Mouse (Mus musculus) lung, embryonic 16.5 days (tissue): Measurements from ENCODE around the gene Cx3cr1. TPM values are rescaled to one million over a fixed set of nuclear protein-coding genes. Genes with fewer than 3 reads are reported as not detected.

ENCODE experiments used
- ATAC-seq: fragments of 200-750 bp; cut with Nextera tagmentation; 2 replicates; pipeline ENCODE4 v1.8.0; 2017; ENCODE audit warnings: low read depth, mild to moderate bottlenecking, moderate library complexity
- H3K27ac ChIP-seq: fragments of 300-500 bp; sonication (generic); 2 replicates; pipeline ENCODE4 v1.5.1; 2014; ENCODE audit warnings: mild to moderate bottlenecking, control low read depth, low read length
- H3K27me3 ChIP-seq: fragments of 300-500 bp; sonication (generic); 2 replicates; pipeline ENCODE4 v1.6.1; 2014; ENCODE audit warnings: low read depth, low read length, mixed read lengths; ENCODE audit not compliant: control insufficient read depth, insufficient read depth
- H3K36me3 ChIP-seq: fragments of 300-500 bp; sonication (generic); 2 replicates; pipeline ENCODE4 v1.6.1; 2014; ENCODE audit warnings: low read length; ENCODE audit not compliant: control insufficient read depth, insufficient read depth
- H3K4me1 ChIP-seq: fragments of 300-500 bp; sonication (generic); replicated peaks from 2 replicates; pipeline ENCODE4 v1.6.1; 2014; ENCODE audit warnings: low read length, mixed read lengths; ENCODE audit not compliant: control insufficient read depth, insufficient read depth
- H3K4me2 ChIP-seq: fragments of 300-500 bp; sonication (generic); 2 replicates; pipeline ENCODE4 v1.6.1; 2014; ENCODE audit warnings: low read depth, low read length, control low read depth
- H3K4me3 ChIP-seq: fragments of 300-500 bp; sonication (generic); 2 replicates; pipeline ENCODE4 v1.5.1; 2014; ENCODE audit warnings: mild to moderate bottlenecking, low read length, control low read depth
- H3K9ac ChIP-seq: fragments of 300-500 bp; sonication (generic); 2 replicates; pipeline ENCODE4 v1.6.1; 2014; ENCODE audit warnings: low read length, control low read depth
- H3K9me3 ChIP-seq: fragments of 300-500 bp; sonication (generic); 2 replicates; pipeline ENCODE4 v1.6.1; 2016; ENCODE audit warnings: low read length; ENCODE audit not compliant: control insufficient read depth
- WGBS: fragments of 180-500 bp; shearing (Covaris S2); extraction: QIAGEN DNeasy Blood & Tissue Kit; methylation state at CpG from one replicate; pipeline ENCODE4 v1.1.7; 2014; 5-methylcytosine and 5-hydroxymethylcytosine counted together
- polyA plus RNA-seq: library from polyadenylated mRNA; unstranded; fragments of >200 nt; fragmentation: Nextera tagmentation; extraction: Ambion mirVana; gene quantifications from 2 replicates; pipeline ENCODE4 v1.2.1, GENCODE M21; 2015

The Cx3cr1 gene
- polyA plus RNA-seq, 1 experiment from 2014 or later: 8.9 TPM

- Histone ChIP-seq H3K4me2 (no peak overlapping the region), H3K36me3 (no peaks in the 10 kb centered on the region), H3K4me3 (no peak overlapping the region), H3K9me3 (no peaks in the 10 kb centered on the region), H3K27ac (no peak overlapping the region), H3K9ac (no peak overlapping the region), H3K27me3 (no peaks in the 10 kb centered on the region), H3K4me1 (no peaks in the 10 kb centered on the region)
- WGBS: 52% methylated on average over 3 of the region's 3 CpGs
- no peak for ATAC-seq
Observed at GRCm38 (mm10) chr9:120049407-120049806, 20.3 kb downstream of the Cx3cr1 start.

- Histone ChIP-seq H3K36me3 (no peaks in the 10 kb centered on the region), H3K4me2 (no peak overlapping the region), H3K4me1 (no peaks in the 10 kb centered on the region), H3K27me3 (no peaks in the 10 kb centered on the region), H3K9ac (no peak overlapping the region), H3K27ac (no peak overlapping the region), H3K4me3 (no peak overlapping the region), H3K9me3 (no peaks in the 10 kb centered on the region)
- WGBS: 44% methylated on average over 6 of the region's 6 CpGs
- ATAC-seq: no peak
Observed at GRCm38 (mm10) chr9:120048495-120048894, 21.2 kb downstream of the Cx3cr1 start.

GRCm38 (mm10) chr9:120043115-120043514, 26.6 kb downstream of the Cx3cr1 start:
- Histone ChIP-seq H3K27me3 (no peaks in the 10 kb centered on the region), H3K4me2 (no peak overlapping the region), H3K36me3 (no peaks in the 10 kb centered on the region), H3K27ac (no peak overlapping the region), H3K4me1 (no peaks in the 10 kb centered on the region), H3K4me3 (no peak overlapping the region), H3K9me3 (no peaks in the 10 kb centered on the region), H3K9ac (no peak overlapping the region)
- no peak for ATAC-seq
- WGBS: 80% methylated on average over 7 of the region's 7 CpGs

GRCm38 (mm10) chr9:120037414-120037813, 32.3 kb downstream of the Cx3cr1 start:
- H3K36me3 ChIP-seq: no peaks in the 10 kb centered on the region
- H3K4me2 ChIP-seq: no peak overlapping the region
- WGBS: 72% methylated on average over 7 of the region's 7 CpGs
- H3K9me3 ChIP-seq: no peaks in the 10 kb centered on the region
- no peaks in the 10 kb centered on the region for H3K4me1 ChIP-seq
- no peak overlapping the region for H3K9ac ChIP-seq
- H3K4me3 ChIP-seq: no peak overlapping the region
- no peaks in the 10 kb centered on the region for H3K27me3 ChIP-seq
- ATAC-seq: no peak
- H3K27ac ChIP-seq: no peak overlapping the region

- no peak overlapping the region for H3K4me3 ChIP-seq
- H3K9ac ChIP-seq: no peak overlapping the region
- no peaks in the 10 kb centered on the region for H3K4me1 ChIP-seq
- H3K9me3 ChIP-seq: no peaks in the 10 kb centered on the region
- no peak for ATAC-seq
- no peaks in the 10 kb centered on the region for H3K36me3 ChIP-seq
- WGBS: 74% methylated on average over 8 of the region's 8 CpGs
- H3K4me2 ChIP-seq: no peak overlapping the region
- H3K27me3 ChIP-seq: no peaks in the 10 kb centered on the region
- no peak overlapping the region for H3K27ac ChIP-seq
Observed at GRCm38 (mm10) chr9:120034375-120034774, 35.3 kb downstream of the Cx3cr1 start.

- Histone ChIP-seq H3K27me3 (no peaks in the 10 kb centered on the region), H3K36me3 (no peaks in the 10 kb centered on the region), H3K9me3 (no peaks in the 10 kb centered on the region), H3K4me3 (no peak overlapping the region), H3K4me2 (no peak overlapping the region), H3K9ac (no peak overlapping the region), H3K27ac (no peak overlapping the region), H3K4me1 (no peaks in the 10 kb centered on the region)
- ATAC-seq: no peak
- WGBS: 60% methylated on average over 6 of the region's 6 CpGs
Observed at GRCm38 (mm10) chr9:120032710-120033109, 37.0 kb downstream of the Cx3cr1 start.

GRCm38 (mm10) chr9:120030421-120030820, 39.3 kb downstream of the Cx3cr1 start:
- ATAC-seq: no peak
- Histone ChIP-seq H3K4me3 (no peak overlapping the region), H3K27ac (no peak overlapping the region), H3K4me1 (no peaks in the 10 kb centered on the region), H3K9me3 (no peaks in the 10 kb centered on the region), H3K9ac (no peak overlapping the region), H3K27me3 (no peaks in the 10 kb centered on the region), H3K36me3 (no peaks in the 10 kb centered on the region), H3K4me2 (no peak overlapping the region)
- WGBS: 79% methylated on average over 10 of the region's 10 CpGs

GRCm38 (mm10) chr9:120029880-120030279, 39.8 kb downstream of the Cx3cr1 start:
- 85% methylated on average over 6 of the region's 6 CpGs for WGBS
- no peaks in the 10 kb centered on the region for H3K36me3 ChIP-seq
- no peaks in the 10 kb centered on the region for H3K9me3 ChIP-seq
- H3K4me2 ChIP-seq: no peak overlapping the region
- ATAC-seq: no peak
- H3K9ac ChIP-seq: no peak overlapping the region
- no peak overlapping the region for H3K4me3 ChIP-seq
- H3K27me3 ChIP-seq: no peaks in the 10 kb centered on the region
- no peak overlapping the region for H3K27ac ChIP-seq
- H3K4me1 ChIP-seq: no peaks in the 10 kb centered on the region

- Histone ChIP-seq H3K27ac (no peak overlapping the region), H3K27me3 (no peaks in the 10 kb centered on the region), H3K9ac (no peak overlapping the region), H3K4me1 (no peaks in the 10 kb centered on the region), H3K4me2 (no peak overlapping the region), H3K4me3 (no peak overlapping the region), H3K36me3 (no peaks in the 10 kb centered on the region), H3K9me3 (no peaks in the 10 kb centered on the region)
- 23% methylated on average over 14 of the region's 14 CpGs for WGBS
- ATAC-seq: peak; percentile 63
Observed at GRCm38 (mm10) chr9:120027401-120028151, 42.1 kb downstream of the Cx3cr1 start.
